Mouse (Mus musculus): ENCODE data around the gene Tor2a.

The Tor2a gene

GRCm38 (mm10) chr2:32767241-32767640 lies 10.2 kb downstream of the Tor2a start:
- no peak for DNase-seq

- DNase-seq = peak; percentile 66
Measured at GRCm38 (mm10) chr2:32768661-32769285, 11.7 kb downstream of the Tor2a start.

- no peak for DNase-seq
Measured at GRCm38 (mm10) chr2:32769327-32770085, 12.5 kb downstream of the Tor2a start.

GRCm38 (mm10) chr2:32771886-32772285 lies 14.9 kb downstream of the Tor2a start:
- DNase-seq = no peak

- no peak for DNase-seq
Measured at GRCm38 (mm10) chr2:32772626-32773279, 15.7 kb downstream of the Tor2a start.

- peak; percentile 98 for DNase-seq
Measured at GRCm38 (mm10) chr2:32775359-32776074, 18.5 kb downstream of the Tor2a start, which contains the start of the genes Ttc16 and Ptrh1. Gene Ttc16, minus strand, starts transcription at chr2:32775633. Gene Ptrh1, plus strand, starts transcription at chr2:32775786.

- no peak for DNase-seq
Measured at GRCm38 (mm10) chr2:32776192-32776591, 19.2 kb downstream of the Tor2a start.

- no peak for DNase-seq
Measured at GRCm38 (mm10) chr2:32778081-32778480, 21.0 kb downstream of the Tor2a start.

GRCm38 (mm10) chr2:32779131-32779530 lies 22.1 kb downstream of the Tor2a start:
- DNase-seq = peak; percentile 84

GRCm38 (mm10) chr2:32779714-32780113 lies 22.7 kb downstream of the Tor2a start:
- no peak for DNase-seq

GRCm38 (mm10) chr2:32781710-32782109 lies 24.7 kb downstream of the Tor2a start:
- no peak for DNase-seq

GRCm38 (mm10) chr2:32784048-32784681 lies 27.1 kb downstream of the Tor2a start, which contains the start of gene Cfap157:
Gene Cfap157, minus strand, starts transcription at chr2:32784428.
- peak; percentile 30 for DNase-seq

- peak; percentile 49 for DNase-seq
Measured at GRCm38 (mm10) chr2:32787176-32787575, 30.1 kb downstream of the Tor2a start.

- no peak for DNase-seq
Measured at GRCm38 (mm10) chr2:32788581-32788980, 31.5 kb downstream of the Tor2a start.

GRCm38 (mm10) chr2:32791297-32791696 lies 34.3 kb downstream of the Tor2a start:
- DNase-seq = peak; percentile 68

GRCm38 (mm10) chr2:32795748-32796418 lies 38.8 kb downstream of the Tor2a start:
- DNase-seq = no peak

- no peak for DNase-seq
Measured at GRCm38 (mm10) chr2:32798251-32798962, 41.4 kb downstream of the Tor2a start.

- no peak for DNase-seq
Measured at GRCm38 (mm10) chr2:32808816-32809566, 52.0 kb downstream of the Tor2a start.
